Mouse (Mus musculus) CD4-positive, CD25-positive, alpha-beta regulatory T cell, adult 4 months (primary cell): Measurements from ENCODE around the gene Rnaset2a. TPM values are rescaled to one million over a fixed set of nuclear protein-coding genes. Genes with fewer than 3 reads are reported as not detected.
"Not testable (repeated sequence)": the region's sequence is repeated elsewhere in the genome, so short reads cannot be mapped to it uniquely, and the experiment has no call there.

Experiments
- ATAC-seq: one replicate; pipeline ENCODE4 v1.8.0; 2017
- polyA plus RNA-seq, 2 experiments: library from polyadenylated mRNA; unstranded; fragments of 100-300 nt; shearing (Covaris generic); gene quantifications; one replicate each; pipeline ENCODE4 v1.2.1; 2017

The Rnaset2a gene
- polyA plus RNA-seq: 10 to 100 TPM; 42.6 to 47.1 TPM

- peak; percentile 94 for ATAC-seq
Measured at GRCm38 (mm10) chr17:8147439-8148316, at the start of gene Rnaset2a, which contains the start of gene Gm49673. Rnaset2a (minus strand) TSS chr17:8148097. Gm49673 (minus strand) TSS chr17:8147788.

- ATAC-seq: peak; percentile 75
Measured at GRCm38 (mm10) chr17:8197652-8198051, 49.8 kb upstream of the Rnaset2a start.

DNA sequence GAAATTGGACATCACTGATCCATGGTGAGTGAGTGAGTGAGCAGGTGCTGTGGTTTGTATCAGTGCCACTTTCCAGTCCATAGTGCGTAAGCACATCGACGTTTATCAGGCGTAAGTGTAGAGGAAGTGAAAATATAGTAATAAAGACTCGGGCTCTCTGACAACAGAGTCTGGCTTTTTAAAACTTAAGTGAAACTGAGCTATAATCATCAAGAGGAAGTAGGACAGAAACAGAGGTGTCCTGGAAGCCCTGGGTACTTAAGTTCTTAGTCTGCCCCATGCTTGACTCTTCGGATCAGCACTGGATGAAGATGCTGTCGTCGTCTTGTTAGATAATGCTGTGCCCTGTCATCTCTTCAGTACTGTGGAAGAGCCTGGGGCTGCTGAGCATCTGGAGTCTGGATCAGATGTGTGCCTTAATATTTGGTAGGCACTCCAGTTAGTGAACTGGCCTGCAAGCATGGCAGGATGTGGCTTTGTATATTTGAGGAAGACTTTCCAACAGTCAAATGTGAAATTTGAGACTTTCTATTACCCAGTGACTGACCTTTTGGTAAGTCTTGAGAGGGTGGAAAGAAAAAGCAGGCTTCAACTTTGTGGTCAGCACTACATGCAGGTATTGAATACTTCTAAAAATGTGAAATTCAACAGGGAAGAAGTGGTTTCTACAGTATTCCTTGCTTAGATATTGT, 47.9 kb upstream of the Rnaset2a start:
- peak; percentile 70 for ATAC-seq

DNA sequence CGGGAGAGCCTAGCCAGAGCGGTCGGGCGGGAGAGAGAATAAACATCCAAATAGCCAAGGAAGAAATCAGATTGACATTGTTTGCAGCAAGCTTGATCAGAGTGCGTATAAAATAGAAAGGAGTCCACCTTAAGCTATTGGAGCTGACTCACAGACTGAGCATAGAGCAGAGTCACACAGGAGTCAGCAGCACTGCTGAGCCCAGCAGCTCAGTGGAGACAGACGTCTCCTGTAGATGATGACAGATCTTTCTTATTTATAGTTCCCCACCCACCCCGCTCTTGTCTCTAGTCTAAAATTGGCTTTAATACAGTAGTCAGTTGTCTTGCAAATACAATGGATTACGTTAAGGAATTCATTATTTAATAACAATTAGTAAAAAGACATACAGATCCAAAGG, 45.8 kb upstream of the Rnaset2a start:
- ATAC-seq: no peak

- ATAC-seq: no peak
Measured at GRCm38 (mm10) chr17:8184217-8184616, 36.3 kb upstream of the Rnaset2a start.

GRCm38 (mm10) chr17:8183815-8184214, 35.9 kb upstream of the Rnaset2a start:
- ATAC-seq: no peak

DNA sequence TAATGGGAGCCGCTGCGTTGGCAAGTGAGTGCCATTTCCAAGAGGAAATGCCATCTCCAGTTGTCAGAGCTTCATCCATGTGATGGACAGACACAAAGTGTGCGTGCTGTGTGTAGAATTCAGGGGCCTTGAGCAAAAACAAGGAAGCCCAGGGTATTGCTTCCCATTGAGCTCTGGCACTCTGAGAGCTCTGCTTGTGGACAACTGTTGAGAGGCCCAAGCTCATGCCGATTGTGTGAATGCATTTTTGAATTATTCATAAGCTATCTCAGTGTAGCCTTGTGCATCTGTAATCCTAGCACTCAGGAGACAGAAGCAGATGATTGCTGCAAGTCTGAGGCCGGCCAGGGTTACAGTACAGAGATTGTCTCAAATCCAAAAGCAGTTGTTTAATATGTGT, 29.2 kb upstream of the Rnaset2a start:
- ATAC-seq: no peak

- peak; percentile 87 for ATAC-seq
Measured at GRCm38 (mm10) chr17:8171081-8171480, 23.2 kb upstream of the Rnaset2a start.

DNA sequence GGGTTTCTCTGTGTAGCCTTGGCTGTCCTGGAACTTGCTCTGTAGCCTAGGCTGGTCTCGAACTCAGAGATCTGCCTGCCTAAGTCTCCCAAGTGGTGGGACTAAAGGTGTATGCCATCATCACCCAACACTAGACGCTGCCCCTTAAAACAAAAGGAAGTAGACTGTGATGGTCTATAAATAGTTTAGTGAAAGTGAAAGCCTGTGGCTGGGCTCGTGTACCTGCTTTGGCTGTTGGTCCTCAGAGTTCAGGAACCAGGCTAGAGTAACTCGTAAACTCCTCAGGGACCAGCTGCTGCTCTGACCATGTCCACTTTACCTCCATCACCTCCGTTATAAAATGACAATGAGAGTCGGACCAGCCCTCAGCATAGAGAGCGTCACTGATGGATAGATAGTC, 22.4 kb upstream of the Rnaset2a start:
- ATAC-seq: peak; percentile 40

DNA sequence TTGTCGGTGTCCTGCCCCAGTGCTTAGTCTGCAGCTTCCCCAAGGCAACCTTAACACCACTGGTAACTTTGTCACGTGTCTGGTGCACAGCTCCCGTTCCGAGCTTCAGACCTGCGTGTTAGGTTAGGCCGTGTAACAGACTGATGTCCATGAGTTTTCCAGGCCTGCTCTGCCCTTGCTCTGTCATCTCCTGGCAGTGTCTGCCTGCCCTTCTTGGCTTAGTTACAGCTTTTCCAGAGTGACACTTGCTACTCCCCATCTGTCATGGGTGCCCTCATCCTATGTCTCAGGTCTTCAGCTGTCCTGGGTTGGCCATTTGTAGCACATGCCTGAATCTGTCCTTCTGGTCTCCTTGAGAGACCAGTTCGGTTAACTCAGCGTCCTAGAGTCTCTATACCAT, 19.5 kb upstream of the Rnaset2a start:
- not testable (repeated sequence) for ATAC-seq

- ATAC-seq: not testable (repeated sequence)
Measured at GRCm38 (mm10) chr17:8166454-8166853, 18.6 kb upstream of the Rnaset2a start.

DNA sequence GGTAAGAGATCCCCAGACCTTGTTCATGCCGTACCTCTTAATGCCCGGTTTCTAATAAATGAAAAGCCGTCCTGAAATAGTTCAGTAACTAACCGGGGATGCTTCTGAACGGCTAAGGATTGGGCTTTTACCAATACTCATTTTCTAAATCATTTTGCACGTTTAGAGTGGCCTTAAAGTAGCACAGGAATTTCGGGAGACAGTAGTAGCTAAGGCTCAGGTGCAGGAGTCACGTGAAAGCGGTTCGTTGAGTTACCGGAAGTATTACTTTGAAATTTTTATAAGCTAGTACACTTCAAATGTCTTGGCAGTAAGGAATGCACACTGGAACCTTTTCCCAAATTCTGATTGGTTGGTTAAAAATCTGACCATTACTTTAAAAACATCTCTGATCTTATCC, 18.1 kb upstream of the Rnaset2a start:
- peak; percentile 0 for ATAC-seq

GRCm38 (mm10) chr17:8165608-8165945, 17.7 kb upstream of the Rnaset2a start:
- ATAC-seq: not testable (repeated sequence)

GRCm38 (mm10) chr17:8164701-8165607, 17.1 kb upstream of the Rnaset2a start, which contains the start of gene Fgfr1op:
Fgfr1op (plus strand) TSS chr17:8165501.
- peak; percentile 86 for ATAC-seq

DNA sequence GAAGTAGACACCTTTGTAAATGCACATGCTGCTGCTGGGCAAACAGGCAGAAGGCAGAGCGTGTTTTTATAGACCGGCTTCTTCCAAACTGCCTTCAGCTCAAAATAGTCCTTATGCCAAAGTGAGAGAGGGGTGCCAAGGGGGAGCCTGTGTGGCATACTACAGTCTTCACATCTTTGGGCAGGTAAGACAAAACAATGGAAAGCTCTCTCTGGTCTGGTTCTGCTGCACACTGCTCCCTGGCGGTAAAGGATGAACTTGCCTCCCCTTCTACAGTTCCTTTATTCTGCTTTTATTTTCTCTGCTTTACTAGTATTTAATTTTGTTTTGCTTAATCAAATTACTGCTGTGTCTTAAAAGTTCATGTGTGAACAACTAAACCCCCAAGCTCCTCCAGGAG, 13.1 kb upstream of the Rnaset2a start:
- ATAC-seq: not testable (repeated sequence)

DNA sequence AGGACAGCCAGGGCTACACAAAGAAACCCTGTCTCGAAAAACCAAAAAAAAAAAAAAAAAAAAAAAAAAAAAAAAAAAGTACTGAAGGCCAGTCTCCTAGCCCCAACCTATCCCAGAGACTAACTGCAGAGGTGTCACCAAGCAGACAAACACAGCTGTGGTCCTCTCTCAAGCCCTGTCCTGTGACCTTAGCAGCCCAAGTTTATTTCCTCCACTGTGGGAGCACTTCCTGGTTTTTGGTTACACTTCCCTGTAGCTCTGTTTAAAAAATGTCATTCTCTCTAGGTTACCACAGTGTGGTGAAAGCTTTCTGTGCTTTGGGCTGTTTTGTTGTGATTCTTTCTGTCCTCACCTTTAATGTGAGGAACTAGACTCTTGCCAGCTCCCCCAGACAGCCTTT, 10.7 kb upstream of the Rnaset2a start:
- not testable (repeated sequence) for ATAC-seq

DNA sequence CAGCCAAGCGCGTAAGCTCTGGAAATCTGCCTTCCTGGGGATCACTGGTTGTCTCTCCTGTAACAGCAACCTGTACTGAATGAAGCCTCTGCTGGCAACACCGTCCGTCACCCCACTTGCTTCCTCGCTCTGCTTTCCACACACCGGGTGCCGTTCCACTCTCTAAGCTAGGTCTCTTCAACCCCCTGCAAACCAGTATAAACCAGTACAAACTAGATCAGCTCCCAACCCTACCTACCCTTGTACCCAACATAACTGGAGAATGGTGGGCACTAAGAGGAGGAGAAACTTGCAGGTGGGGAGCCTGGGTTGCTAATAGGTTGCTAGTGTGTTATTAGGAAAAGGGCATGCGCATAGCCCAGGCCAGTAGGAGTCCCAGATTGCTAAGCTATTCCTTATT, 8.1 kb upstream of the Rnaset2a start:
- ATAC-seq: not testable (repeated sequence)

DNA sequence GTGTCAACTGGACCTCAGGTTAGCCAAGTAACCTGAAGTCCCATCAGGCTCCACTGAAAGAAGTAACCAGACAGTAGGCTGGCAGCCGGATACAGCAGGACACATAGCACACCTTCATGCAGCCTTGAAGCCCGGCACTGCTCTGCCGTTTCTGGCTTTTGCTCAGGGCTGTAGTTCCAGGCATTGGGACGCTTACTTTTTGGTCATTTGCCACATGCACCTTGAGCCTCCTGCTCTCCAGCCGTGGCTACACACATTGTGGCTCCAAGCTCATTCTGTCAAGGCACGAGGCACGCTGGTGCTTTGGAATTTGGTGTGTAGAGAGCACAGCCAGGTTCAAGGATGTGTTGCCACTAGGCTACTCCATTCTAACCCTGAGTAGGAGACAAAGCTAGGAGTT, 7.1 kb upstream of the Rnaset2a start:
- not testable (repeated sequence) for ATAC-seq

- ATAC-seq: peak; percentile 0
Measured at GRCm38 (mm10) chr17:8146931-8147330, 966 bp downstream of the Rnaset2a start.

DNA sequence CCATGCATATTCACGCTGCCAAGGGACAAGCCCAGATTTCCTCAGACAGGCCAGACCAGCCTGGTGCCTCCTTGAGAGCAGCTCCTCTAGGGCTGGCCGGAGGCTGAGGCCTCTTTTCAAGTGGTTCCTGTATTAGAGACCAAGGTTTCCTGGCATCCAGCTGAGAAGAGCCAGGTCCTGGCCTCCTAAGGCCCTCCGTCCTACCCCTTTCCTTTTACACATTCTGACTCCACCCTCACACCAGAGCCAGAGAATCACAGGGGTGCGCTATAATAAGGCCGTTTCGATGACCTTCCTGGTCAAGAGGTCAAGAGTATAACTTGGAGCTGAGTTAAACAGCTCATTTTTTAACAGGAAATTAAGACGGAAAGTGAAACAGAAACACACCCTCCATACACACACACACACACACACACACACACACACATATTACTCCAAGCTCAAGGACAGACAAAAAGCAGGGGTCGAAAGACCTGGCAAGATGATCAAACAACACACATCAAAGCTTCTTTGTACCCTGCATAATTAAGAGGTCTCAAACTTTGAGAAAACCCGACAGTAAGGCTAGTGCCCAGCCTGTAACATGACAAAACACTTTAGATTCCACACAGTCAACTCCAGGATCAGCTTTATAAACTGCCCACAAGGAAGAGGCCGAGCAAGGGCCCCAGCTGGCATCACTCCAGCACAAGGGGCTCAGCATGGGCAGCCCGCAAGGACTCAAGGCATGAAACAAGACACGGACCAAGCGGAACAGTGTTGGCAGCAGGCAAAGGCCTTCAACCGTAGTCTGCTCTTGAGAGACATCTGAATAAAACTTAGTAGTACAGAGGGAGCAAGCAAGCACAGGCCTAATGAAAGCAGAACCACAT, 3.9 kb downstream of the Rnaset2a start:
- peak; percentile 4 for ATAC-seq

- not testable (repeated sequence) for ATAC-seq
Measured at GRCm38 (mm10) chr17:8140210-8140609, 7.7 kb downstream of the Rnaset2a start.

DNA sequence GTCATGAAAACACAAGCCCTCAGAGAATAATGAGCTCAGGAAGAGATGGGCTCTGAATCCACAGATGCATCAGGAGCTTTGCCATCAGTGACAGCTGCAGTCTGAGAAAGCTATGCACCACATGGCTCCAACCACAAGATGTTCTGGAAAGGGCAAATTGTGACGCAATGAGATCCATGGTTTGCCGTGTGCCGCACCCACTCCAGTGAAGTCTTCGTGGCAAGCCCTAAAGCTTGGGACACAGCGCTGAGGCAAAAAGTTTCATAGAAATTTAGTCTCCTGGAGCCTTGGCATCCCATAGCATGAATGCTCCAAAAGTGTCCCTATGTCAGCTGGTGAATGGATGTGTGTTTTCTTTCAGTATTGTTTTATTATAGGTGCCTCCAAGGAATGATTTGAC, 9.8 kb downstream of the Rnaset2a start:
- not testable (repeated sequence) for ATAC-seq
